Mouse (Mus musculus): ENCODE data around the gene Sik3. TPM values are rescaled to one million over a fixed set of nuclear protein-coding genes. Genes with fewer than 3 reads are reported as not detected.

Sik3 gene
- polyA plus RNA-seq, 1 experiment, result 10.9 TPM

DNA sequence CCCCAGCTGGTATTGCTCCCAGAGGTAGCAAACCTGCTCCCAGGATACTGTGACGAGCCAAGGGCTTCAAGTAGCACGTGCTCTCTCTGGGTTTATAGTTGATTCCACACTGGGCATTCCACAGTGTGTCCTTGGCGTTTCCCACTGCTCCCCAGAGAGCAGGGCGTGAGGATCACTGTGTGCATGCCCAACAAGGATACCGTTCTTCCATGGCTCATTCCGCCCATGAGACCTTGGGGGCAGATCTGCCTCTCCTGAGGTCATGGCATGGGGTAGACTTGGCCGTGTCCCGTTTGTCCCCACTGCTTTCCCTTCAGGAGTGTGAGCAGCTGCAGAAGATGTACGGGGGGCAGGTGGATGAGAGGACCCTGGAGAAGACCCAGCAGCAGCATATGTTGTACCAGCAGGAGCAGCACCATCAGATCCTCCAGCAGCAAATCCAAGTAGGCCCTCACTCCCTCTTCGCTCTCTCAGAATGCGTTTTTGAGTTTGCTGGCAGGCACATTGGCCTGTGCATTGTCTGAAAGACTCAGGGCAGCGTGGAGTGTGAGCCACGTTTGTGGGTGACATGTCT, 195.9 kb downstream of the Sik3 start:
- WGBS, result 89% methylated on average over 13 of the region's 13 CpGs

GRCm38 (mm10) chr9:46210473-46210872, 197.9 kb downstream of the Sik3 start:
- no peak for DNase-seq (ENCODE audit: low read depth, low spot score)
- 92% methylated on average over 12 of the region's 12 CpGs for WGBS

More for the DNA sequence above, 195.9 kb downstream of the Sik3 start:
- no peak for DNase-seq (ENCODE audit: low read depth, low spot score)

DNA sequence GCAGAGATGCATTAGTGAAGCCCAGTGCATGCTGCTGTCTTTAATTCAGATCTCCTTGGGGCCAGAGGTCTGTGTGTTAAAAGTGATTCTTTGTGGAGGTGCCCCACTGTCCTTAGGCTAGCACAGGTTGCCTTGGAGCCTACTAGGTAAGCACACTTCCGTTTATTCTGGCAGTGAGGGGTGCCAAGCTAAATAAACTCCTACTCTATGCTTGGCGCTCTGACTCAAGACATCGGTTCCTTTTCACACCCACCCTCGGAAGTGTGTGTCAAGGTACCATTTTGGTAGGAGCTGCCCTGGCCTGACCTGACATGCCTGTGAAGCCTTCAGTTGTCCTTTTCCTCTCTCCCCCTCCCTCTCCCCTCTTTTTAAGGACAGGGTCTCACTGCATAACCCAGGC, 201.7 kb downstream of the Sik3 start:
- WGBS, result 47% methylated on average over 4 of the region's 4 CpGs
- no peak for DNase-seq (ENCODE audit: low read depth, low spot score)

GRCm38 (mm10) chr9:46214946-46215337, 202.3 kb downstream of the Sik3 start:
- WGBS, result 89% methylated on average over 10 of the region's 10 CpGs
- no peak for DNase-seq (ENCODE audit: low read depth, low spot score)

GRCm38 (mm10) chr9:46215338-46216322, 203.0 kb downstream of the Sik3 start:
- DNase-seq (ENCODE audit: low read depth, low spot score), result no peak
- 68% methylated on average over 11 of the region's 11 CpGs for WGBS

GRCm38 (mm10) chr9:46216744-46217470, 204.3 kb downstream of the Sik3 start:
- WGBS, result 88% methylated on average over 13 of the region's 13 CpGs
- no peak for DNase-seq (ENCODE audit: low read depth, low spot score)

DNA sequence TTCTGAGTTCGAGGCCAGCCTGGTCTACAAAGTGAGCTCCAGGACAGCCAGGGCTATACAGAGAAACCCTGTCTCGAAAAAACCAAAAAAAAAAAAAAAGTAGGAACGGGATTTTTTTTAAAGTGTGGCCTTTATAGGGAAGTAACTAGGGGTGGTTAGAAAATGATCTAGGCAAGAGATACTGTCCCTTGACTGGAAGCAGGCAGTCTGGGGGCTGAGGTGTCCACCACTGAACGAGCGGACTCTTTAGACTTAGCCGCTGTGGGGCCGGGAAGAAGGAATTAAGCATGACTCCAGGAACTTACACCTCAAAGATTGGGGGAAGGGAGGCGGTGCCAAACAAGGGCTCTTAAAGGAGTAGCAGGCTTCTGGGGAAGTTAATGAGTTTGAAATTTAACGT, 205.6 kb downstream of the Sik3 start:
- no peak for DNase-seq (ENCODE audit: low read depth, low spot score)
- 83% methylated on average over 9 of the region's 9 CpGs for WGBS

DNA sequence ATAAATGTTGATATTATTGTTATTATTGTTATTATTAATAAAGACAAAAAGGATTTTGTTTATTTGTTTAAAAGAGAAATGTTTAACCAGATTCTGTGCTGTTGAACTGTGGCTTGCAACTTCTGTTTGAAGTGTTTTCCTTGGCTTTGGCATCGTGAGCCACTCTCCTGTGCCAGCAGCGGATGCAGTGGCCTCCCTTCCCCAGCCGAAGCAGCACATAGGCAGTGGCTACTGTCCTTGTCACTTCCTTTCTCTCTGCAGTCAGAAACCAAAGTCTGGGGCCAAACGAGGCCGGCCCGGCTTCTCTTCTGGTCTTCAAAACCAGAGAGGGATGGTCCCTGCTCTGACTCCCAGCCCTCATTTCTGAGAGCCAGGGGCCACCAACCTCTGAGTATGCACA, 210.5 kb downstream of the Sik3 start:
- 82% methylated on average over 6 of the region's 6 CpGs for WGBS
- DNase-seq (ENCODE audit: low read depth, low spot score), result no peak

- WGBS, result 47% methylated on average over 3 of the region's 3 CpGs
- no peak for DNase-seq (ENCODE audit: low read depth, low spot score)
Measured at GRCm38 (mm10) chr9:46224101-46224500, 211.5 kb downstream of the Sik3 start.

DNA sequence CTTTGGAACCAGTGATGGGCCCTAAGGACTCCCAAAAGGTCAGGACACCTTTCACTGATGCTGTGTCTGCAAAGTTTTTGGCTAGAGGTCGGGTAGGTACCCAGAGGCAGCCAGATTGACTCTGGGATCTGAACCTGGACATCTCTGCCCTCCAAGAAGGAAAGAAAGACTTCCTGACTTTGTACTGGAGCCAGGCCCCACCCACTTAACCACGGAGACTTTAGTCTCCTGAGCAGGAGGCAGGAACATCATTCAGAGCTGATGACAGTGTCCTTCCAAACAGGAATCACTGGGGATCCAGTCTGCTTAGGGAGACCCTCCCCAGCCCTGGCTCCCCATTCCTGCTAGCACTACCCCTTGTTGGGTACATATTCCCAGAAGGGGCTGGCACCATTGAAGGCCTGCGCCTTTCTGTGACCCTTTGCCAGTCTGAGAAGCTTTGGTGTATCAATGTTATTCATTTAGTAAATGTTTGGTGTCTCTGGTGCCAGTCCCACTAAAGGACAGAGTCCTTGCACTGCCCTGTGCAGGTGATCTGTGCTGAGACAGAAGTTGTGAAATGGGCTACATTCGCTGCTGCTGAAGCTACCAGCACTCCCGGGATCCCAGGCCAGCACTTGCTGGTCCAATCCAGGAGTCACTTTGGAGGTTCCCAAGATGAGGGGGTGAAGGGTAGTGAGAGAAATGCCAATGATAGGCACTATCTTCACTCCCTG, 212.5 kb downstream of the Sik3 start:
- DNase-seq (ENCODE audit: low read depth, low spot score), result no peak
- WGBS, result 60% methylated on average over 5 of the region's 5 CpGs

DNA sequence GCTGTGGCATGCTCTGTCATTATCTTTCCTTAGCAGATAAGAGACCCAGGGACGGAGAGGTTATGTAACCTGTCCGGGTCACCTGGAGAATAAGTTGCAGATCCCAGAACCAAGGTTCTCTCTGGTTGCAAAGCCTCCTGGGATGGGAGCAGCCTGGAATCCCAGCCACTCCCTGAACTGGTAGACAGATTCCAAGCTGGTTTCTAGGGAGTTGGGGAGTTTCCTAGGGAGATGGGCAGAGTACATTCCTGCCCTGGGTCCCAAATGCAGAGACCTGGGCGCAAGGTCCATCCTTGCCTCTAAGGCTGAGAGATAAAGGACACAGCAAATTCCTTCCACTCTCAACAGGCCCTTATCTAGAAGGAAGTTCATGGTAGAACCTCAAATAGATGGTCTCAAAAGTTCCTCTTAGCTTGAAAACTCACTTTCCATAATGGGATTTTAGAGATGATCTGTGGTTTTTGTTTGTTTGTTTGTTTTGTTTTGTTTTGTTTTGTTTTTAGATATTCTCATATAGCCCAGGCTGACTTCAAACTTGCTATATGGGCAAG, 214.5 kb downstream of the Sik3 start:
- no peak for DNase-seq (ENCODE audit: low read depth, low spot score)
- WGBS, result 49% methylated on average over 3 of the region's 3 CpGs

GRCm38 (mm10) chr9:46228491-46228890, 215.9 kb downstream of the Sik3 start, which contains the start of gene Apoa1:
Gene Apoa1, plus strand, starts transcription at chr9:46228580.
- WGBS, result 37% methylated on average over 9 of the region's 9 CpGs
- DNase-seq (ENCODE audit: low read depth, low spot score), result no peak

- WGBS, result 17% methylated on average over 37 of the region's 37 CpGs
- DNase-seq (ENCODE audit: low read depth, low spot score), result peak; percentile 57
Measured at GRCm38 (mm10) chr9:46229573-46230449, 217.2 kb downstream of the Sik3 start.

GRCm38 (mm10) chr9:46230450-46230975, 217.9 kb downstream of the Sik3 start:
- WGBS, result 16% methylated on average over 13 of the region's 13 CpGs
- no peak for DNase-seq (ENCODE audit: low read depth, low spot score)

GRCm38 (mm10) chr9:46235196-46235595, 222.6 kb downstream of the Sik3 start:
- no peak for DNase-seq (ENCODE audit: low read depth, low spot score)
- WGBS, result 65% methylated on average over 6 of the region's 6 CpGs

DNA sequence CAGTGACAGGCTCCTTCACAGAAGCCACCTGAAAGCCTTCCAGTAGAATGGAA, 222.8 kb downstream of the Sik3 start, which contains the start of gene Apoc3:
TSS of gene Apoc3 (minus strand) at position 41 of the 53 bp plus-strand sequence.
- no peak for DNase-seq (ENCODE audit: low read depth, low spot score)

- no peak for DNase-seq (ENCODE audit: low read depth, low spot score)
- WGBS, result 57% methylated on average over 4 of the region's 4 CpGs
Measured at GRCm38 (mm10) chr9:46235649-46236048, 223.0 kb downstream of the Sik3 start.

DNA sequence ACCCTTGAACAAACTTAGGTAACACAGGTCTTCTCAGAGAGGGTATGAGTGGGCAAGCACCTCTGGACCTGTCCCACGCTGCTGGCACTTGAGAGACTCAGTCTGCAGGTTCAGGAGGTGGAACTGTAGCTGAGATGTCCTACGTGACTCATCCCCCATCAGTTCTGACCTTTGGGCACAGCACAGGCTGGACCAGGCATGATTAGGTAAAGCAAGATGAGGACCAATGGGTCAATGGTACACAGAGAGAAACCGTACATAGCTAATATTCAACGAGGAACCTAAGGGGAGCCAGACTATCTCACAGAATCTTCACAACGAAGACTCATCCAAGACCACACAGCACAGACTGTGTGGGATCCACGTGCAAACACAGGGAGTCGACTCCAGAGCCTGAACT, 226.2 kb downstream of the Sik3 start:
- 87% methylated on average over 7 of the region's 7 CpGs for WGBS

More for the DNA sequence above, 226.2 kb downstream of the Sik3 start:
- no peak for DNase-seq (ENCODE audit: low read depth, low spot score)
